Mouse (Mus musculus): ENCODE results near the gene Myof.

DNA sequence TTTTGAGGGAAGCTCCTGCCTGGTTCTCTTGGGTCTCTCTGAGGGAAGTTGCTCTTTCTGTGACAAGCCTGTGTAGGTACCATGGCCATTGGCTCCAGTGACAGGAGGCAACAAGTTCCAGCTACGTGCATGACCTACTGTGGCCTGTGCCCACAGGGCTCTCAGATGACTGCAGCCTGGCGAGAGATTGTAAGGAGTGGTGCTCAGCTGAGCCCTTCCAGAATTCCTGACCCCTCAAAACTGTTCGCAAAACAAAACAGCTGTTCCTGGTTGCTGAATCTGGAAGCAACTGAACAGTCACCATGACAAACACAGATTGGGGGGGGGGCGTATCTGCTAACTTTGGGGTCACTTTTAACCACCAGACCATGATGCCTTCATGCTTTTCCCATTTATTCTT, 129.1 kb downstream of the Myof start:
- TF ChIP-seq NELFE (IDR thresholded peaks at IDR 0.05; ENCODE audit: low read depth, low read length) (no peak), MEF2A (IDR thresholded peaks at IDR 0.05; ENCODE audit: borderline replicate concordance, low read depth, low read length) (no peak), CHD2 (IDR thresholded peaks at IDR 0.05; ENCODE audit: low read length) (no peak), CTCF (conservative IDR thresholded peaks at IDR 0.05 in 1 of 2, IDR thresholded peaks at IDR 0.05 in 1 of 2; ENCODE audit: low read depth in 2 of 2, low read length in 2 of 2) (no peak), TCF12 (IDR thresholded peaks at IDR 0.05; ENCODE audit: low read depth, low read length) (no peak), RAD21 (IDR thresholded peaks at IDR 0.05; ENCODE audit: low read depth, low read length) (no peak), GABPA (IDR thresholded peaks at IDR 0.05; ENCODE audit: insufficient replicate concordance, low read depth, low read length) (no peak), USF1 (IDR thresholded peaks at IDR 0.05; ENCODE audit: low read depth, low read length) (no peak), POLR2A (IDR thresholded peaks at IDR 0.05; ENCODE audit: low read depth, low read length) (no peak), USF2 (conservative IDR thresholded peaks at IDR 0.05; ENCODE audit: low read depth, low read length) (no peak)

Measured in CH12.LX (cell line).